Mouse (Mus musculus): ENCODE results near the gene Appl2. TPM values are rescaled to one million over a fixed set of nuclear protein-coding genes. Genes with fewer than 3 reads are reported as not detected.

Gene Appl2
- polyA plus RNA-seq (2015; fragmentation: Nextera tagmentation; extraction: Ambion mirVana): 48.2 and 49.0 TPM in 2 replicates

GRCm38 (mm10) chr10:83648131-83649020 is at the start of gene Appl2:
Gene Appl2, minus strand, starts transcription at chr10:83648738.
- peak within 1 kb of the TSS; percentile 87 for H3K4me2 ChIP-seq (replicated peaks; ENCODE audit: low read depth, low read length)
- under 1% methylated on average over 59 of the region's 59 CpGs for WGBS
- H3K4me1 ChIP-seq (ENCODE audit: insufficient read depth, low read length): peaks cover 23% of the 10 kb centered on the region
- H3K27ac ChIP-seq (ENCODE audit: low read length): peak within 1 kb of the TSS; percentile 85
- no peaks in the 10 kb centered on the region for H3K27me3 ChIP-seq (ENCODE audit: insufficient read depth, low read length)
- H3K4me3 ChIP-seq (ENCODE audit: low read length): peak within 1 kb of the TSS; percentile 87
- H3K36me3 ChIP-seq (ENCODE audit: insufficient read depth, low read length): no peaks in the 10 kb centered on the region
- ATAC-seq (ENCODE audit: low FRiP score, low TSS enrichment): peak; percentile 99
- no peaks in the 10 kb centered on the region for H3K9me3 ChIP-seq (ENCODE audit: low read length)
- peak within 1 kb of the TSS; percentile 84 for H3K9ac ChIP-seq (replicated peaks; ENCODE audit: low read length)

DNA sequence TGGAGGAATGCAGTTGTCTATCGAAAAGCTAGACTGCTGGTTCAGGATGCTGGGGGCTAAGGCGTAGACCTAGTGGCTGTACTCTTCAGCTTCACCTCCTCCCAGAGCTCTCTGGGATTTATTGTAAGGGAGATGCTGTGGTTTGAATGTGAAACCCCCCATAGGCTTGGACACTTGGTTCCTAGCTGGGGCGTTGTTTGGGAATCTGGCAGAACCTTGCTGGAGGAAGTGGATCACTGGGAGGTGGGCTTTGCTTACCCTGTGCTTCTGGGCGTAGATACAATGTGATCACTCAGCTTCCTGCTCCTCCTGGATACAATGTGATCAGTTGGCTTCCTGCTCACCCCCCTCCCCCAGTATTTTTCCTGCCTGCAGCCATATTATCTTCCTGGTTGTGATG is 47.7 kb upstream of the Appl2 start:
- Histone ChIP-seq H3K4me3 (ENCODE audit: low read length) (no peak overlapping the region), H3K9ac (replicated peaks; ENCODE audit: low read length) (no peak overlapping the region), H3K9me3 (ENCODE audit: low read length) (no peaks in the 10 kb centered on the region), H3K4me1 (ENCODE audit: insufficient read depth, low read length) (no peaks in the 10 kb centered on the region), H3K27ac (ENCODE audit: low read length) (no peak overlapping the region), H3K27me3 (ENCODE audit: insufficient read depth, low read length) (no peaks in the 10 kb centered on the region), H3K4me2 (replicated peaks; ENCODE audit: low read depth, low read length) (no peak overlapping the region), H3K36me3 (ENCODE audit: insufficient read depth, low read length) (no peaks in the 10 kb centered on the region)
- WGBS: 83% methylated on average over 4 of the region's 4 CpGs
- ATAC-seq (ENCODE audit: low FRiP score, low TSS enrichment): no peak

GRCm38 (mm10) chr10:83692175-83692895 is 43.8 kb upstream of the Appl2 start:
- no peak overlapping the region for H3K27ac ChIP-seq (ENCODE audit: low read length)

DNA sequence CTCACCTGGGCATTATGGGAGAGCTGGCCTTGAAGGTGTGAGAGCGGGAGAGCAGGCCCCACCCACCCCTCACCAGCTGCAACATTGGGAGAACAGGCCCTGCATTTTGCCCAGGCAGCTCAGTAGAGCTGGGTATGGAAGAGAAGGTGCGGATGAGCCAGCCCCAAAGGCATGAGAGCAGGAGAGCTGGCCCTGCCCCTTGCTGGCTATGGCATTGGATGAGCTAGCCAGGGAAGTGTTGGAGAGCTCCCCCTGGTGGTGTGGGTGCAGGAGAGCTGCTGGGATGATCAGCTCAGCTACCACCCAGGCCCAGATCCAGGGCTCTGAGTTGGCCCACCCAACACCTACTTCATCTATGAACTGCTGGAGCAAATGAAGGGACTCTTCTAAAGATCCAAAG is 39.7 kb upstream of the Appl2 start:
- Histone ChIP-seq H3K9ac (replicated peaks; ENCODE audit: low read length) (no peak overlapping the region), H3K9me3 (ENCODE audit: low read length) (no peaks in the 10 kb centered on the region), H3K36me3 (ENCODE audit: insufficient read depth, low read length) (no peaks in the 10 kb centered on the region), H3K4me3 (ENCODE audit: low read length) (no peak overlapping the region), H3K4me2 (replicated peaks; ENCODE audit: low read depth, low read length) (no peak overlapping the region), H3K27ac (ENCODE audit: low read length) (no peak overlapping the region), H3K4me1 (ENCODE audit: insufficient read depth, low read length) (no peaks in the 10 kb centered on the region), H3K27me3 (ENCODE audit: insufficient read depth, low read length) (no peaks in the 10 kb centered on the region)
- ATAC-seq (ENCODE audit: low FRiP score, low TSS enrichment): no peak
- WGBS: 85% methylated on average over 2 of the region's 2 CpGs

More at GRCm38 (mm10) chr10:83692175-83692895, 43.8 kb upstream of the Appl2 start:
- whole genome bisulfite sequencing: 73% methylated on average over 11 of the region's 11 CpGs
- Histone ChIP-seq H3K9me3 (ENCODE audit: low read length) (no peaks in the 10 kb centered on the region), H3K27me3 (ENCODE audit: insufficient read depth, low read length) (no peaks in the 10 kb centered on the region), H3K9ac (replicated peaks; ENCODE audit: low read length) (no peak overlapping the region), H3K4me3 (ENCODE audit: low read length) (no peak overlapping the region), H3K4me1 (ENCODE audit: insufficient read depth, low read length) (no peaks in the 10 kb centered on the region), H3K4me2 (replicated peaks; ENCODE audit: low read depth, low read length) (no peak overlapping the region), H3K36me3 (ENCODE audit: insufficient read depth, low read length) (no peaks in the 10 kb centered on the region)
- no peak for ATAC-seq (ENCODE audit: low FRiP score, low TSS enrichment)

DNA sequence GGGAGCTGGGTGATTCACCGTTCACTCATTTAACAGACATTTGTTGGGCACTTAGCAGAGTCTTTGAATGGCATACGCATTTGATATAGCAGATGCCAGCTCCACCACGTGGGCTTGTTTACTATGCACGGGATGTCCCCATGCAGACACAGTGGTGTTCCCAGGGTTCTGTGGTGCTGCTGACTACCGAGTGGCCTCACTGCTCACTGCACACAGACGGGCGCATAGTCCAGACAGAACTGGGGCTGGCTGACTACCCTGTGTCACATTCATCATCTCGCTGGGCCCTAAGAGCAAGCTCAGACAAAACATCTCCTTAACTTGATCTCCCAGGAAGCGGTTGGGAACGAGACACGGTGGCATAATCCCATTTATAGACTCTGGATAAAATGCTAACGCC is 32.8 kb upstream of the Appl2 start:
- ATAC-seq (ENCODE audit: low FRiP score, low TSS enrichment): no peak
- H3K9ac ChIP-seq (replicated peaks; ENCODE audit: low read length): no peak overlapping the region
- H3K27ac ChIP-seq (ENCODE audit: low read length): no peak overlapping the region
- H3K4me2 ChIP-seq (replicated peaks; ENCODE audit: low read depth, low read length): no peak overlapping the region
- no peaks in the 10 kb centered on the region for H3K36me3 ChIP-seq (ENCODE audit: insufficient read depth, low read length)
- H3K4me1 ChIP-seq (ENCODE audit: insufficient read depth, low read length): no peaks in the 10 kb centered on the region
- no peaks in the 10 kb centered on the region for H3K9me3 ChIP-seq (ENCODE audit: low read length)
- H3K27me3 ChIP-seq (ENCODE audit: insufficient read depth, low read length): no peaks in the 10 kb centered on the region
- 87% methylated on average over 12 of the region's 12 CpGs for WGBS
- no peak overlapping the region for H3K4me3 ChIP-seq (ENCODE audit: low read length)

GRCm38 (mm10) chr10:83666556-83666955 is 18.0 kb upstream of the Appl2 start:
- Histone ChIP-seq H3K36me3 (ENCODE audit: insufficient read depth, low read length) (no peaks in the 10 kb centered on the region), H3K9ac (replicated peaks; ENCODE audit: low read length) (no peak overlapping the region), H3K27ac (ENCODE audit: low read length) (no peak overlapping the region), H3K4me3 (ENCODE audit: low read length) (no peak overlapping the region), H3K9me3 (ENCODE audit: low read length) (no peaks in the 10 kb centered on the region), H3K4me1 (ENCODE audit: insufficient read depth, low read length) (peaks cover 4% of the 10 kb centered on the region; the same call in 1 of the 2 replicates), H3K27me3 (ENCODE audit: insufficient read depth, low read length) (no peaks in the 10 kb centered on the region), H3K4me2 (replicated peaks; ENCODE audit: low read depth, low read length) (no peak overlapping the region)
- WGBS: 76% methylated on average over 4 of the region's 4 CpGs
- no peak for ATAC-seq (ENCODE audit: low FRiP score, low TSS enrichment)

DNA sequence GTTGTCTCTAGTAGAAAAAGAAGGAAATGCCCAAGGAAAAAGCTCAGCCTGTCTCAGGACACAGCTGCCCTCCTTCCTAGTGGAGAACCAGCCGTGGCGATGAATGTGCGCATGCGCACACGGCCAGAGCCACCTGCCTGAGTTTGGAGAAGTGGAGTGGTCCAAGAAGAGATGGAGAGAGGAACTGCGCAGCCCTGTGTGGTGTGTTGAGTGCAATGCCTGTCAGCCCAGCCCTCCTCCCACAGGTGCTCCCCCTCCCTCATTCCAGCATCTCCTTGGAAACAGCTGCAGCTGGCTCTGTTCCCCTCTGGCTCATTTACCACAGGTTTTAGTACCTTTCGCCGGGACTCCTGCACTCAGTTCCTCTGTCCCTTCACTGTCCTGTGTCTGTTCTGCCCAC is 13.4 kb upstream of the Appl2 start:
- H3K9me3 ChIP-seq (ENCODE audit: low read length): no peaks in the 10 kb centered on the region
- H3K27ac ChIP-seq (ENCODE audit: low read length): no peak overlapping the region
- 0 out of 2 replicates have a peak, but pooled peaks have one; percentile 54 for ATAC-seq (ENCODE audit: low FRiP score, low TSS enrichment)
- no peak overlapping the region for H3K9ac ChIP-seq (replicated peaks; ENCODE audit: low read length)
- H3K4me3 ChIP-seq (ENCODE audit: low read length): no peak overlapping the region
- peaks cover 8% of the 10 kb centered on the region; the same call in 1 of the 2 replicates for H3K4me1 ChIP-seq (ENCODE audit: insufficient read depth, low read length)
- 61% methylated on average over 8 of the region's 8 CpGs for WGBS
- no peaks in the 10 kb centered on the region for H3K36me3 ChIP-seq (ENCODE audit: insufficient read depth, low read length)
- H3K27me3 ChIP-seq (ENCODE audit: insufficient read depth, low read length): no peaks in the 10 kb centered on the region
- no peak overlapping the region for H3K4me2 ChIP-seq (replicated peaks; ENCODE audit: low read depth, low read length)

- Histone ChIP-seq H3K4me2 (replicated peaks; ENCODE audit: low read depth, low read length) (no peak overlapping the region), H3K27ac (ENCODE audit: low read length) (no peak overlapping the region), H3K4me3 (ENCODE audit: low read length) (no peak overlapping the region), H3K9me3 (ENCODE audit: low read length) (no peaks in the 10 kb centered on the region), H3K27me3 (ENCODE audit: insufficient read depth, low read length) (no peaks in the 10 kb centered on the region), H3K36me3 (ENCODE audit: insufficient read depth, low read length) (no peaks in the 10 kb centered on the region), H3K9ac (replicated peaks; ENCODE audit: low read length) (no peak overlapping the region), H3K4me1 (ENCODE audit: insufficient read depth, low read length) (peaks cover 8% of the 10 kb centered on the region; the same call in 1 of the 2 replicates)
- ATAC-seq (ENCODE audit: low FRiP score, low TSS enrichment): no peak
- 68% methylated on average over 4 of the region's 4 CpGs for WGBS
These were observed 12.1 kb upstream of the Appl2 start for GRCm38 (mm10) chr10:83660605-83661004.

- Histone ChIP-seq H3K9me3 (ENCODE audit: low read length) (no peaks in the 10 kb centered on the region), H3K4me2 (replicated peaks; ENCODE audit: low read depth, low read length) (no peak overlapping the region), H3K27ac (ENCODE audit: low read length) (no peak overlapping the region), H3K27me3 (ENCODE audit: insufficient read depth, low read length) (no peaks in the 10 kb centered on the region), H3K36me3 (ENCODE audit: insufficient read depth, low read length) (no peaks in the 10 kb centered on the region), H3K4me1 (ENCODE audit: insufficient read depth, low read length) (no peaks in the 10 kb centered on the region), H3K9ac (replicated peaks; ENCODE audit: low read length) (no peak overlapping the region), H3K4me3 (ENCODE audit: low read length) (no peak overlapping the region)
- WGBS: 98% methylated on average over 2 of the region's 2 CpGs
- no peak for ATAC-seq (ENCODE audit: low FRiP score, low TSS enrichment)
These were observed 6.1 kb upstream of the Appl2 start for GRCm38 (mm10) chr10:83654591-83654990.
